Mouse (Mus musculus) lung, postnatal 0 days (tissue): ENCODE measurements around the gene Tyro3. TPM values are rescaled to one million over a fixed set of nuclear protein-coding genes. Genes with fewer than 3 reads are reported as not detected.

ENCODE experiments used
- ATAC-seq: fragments of 200-750 bp; cut with Nextera tagmentation; 2 replicates; pipeline ENCODE4 v1.8.0; 2017; ENCODE audit warnings: moderate library complexity
- DNase-seq: peaks from one replicate; pipeline ENCODE4 v3.0.0-alpha.2; 2016; ENCODE audit warnings: low spot score
- H3K27ac ChIP-seq: fragments of 300-500 bp; sonication (generic); 2 replicates; pipeline ENCODE4 v1.5.1; 2014; ENCODE audit warnings: antibody characterized with exemption, mild to moderate bottlenecking, low read length, mixed read lengths
- H3K27me3 ChIP-seq: fragments of 300-500 bp; sonication (generic); replicated peaks from 2 replicates; pipeline ENCODE4 v1.6.1; 2014; ENCODE audit warnings: low read length, mixed read lengths; ENCODE audit not compliant: insufficient read depth
- H3K36me3 ChIP-seq: fragments of 300-500 bp; sonication (generic); 2 replicates; pipeline ENCODE4 v1.6.1; 2014; ENCODE audit warnings: low read length, mixed read lengths; ENCODE audit not compliant: insufficient read depth
- H3K4me1 ChIP-seq: fragments of 300-500 bp; sonication (generic); 2 replicates; pipeline ENCODE4 v1.6.1; 2014; ENCODE audit warnings: antibody characterized with exemption, low read depth, low read length, mixed read lengths; ENCODE audit not compliant: insufficient read depth
- H3K4me2 ChIP-seq: fragments of 300-500 bp; sonication (generic); replicated peaks from 2 replicates; pipeline ENCODE4 v1.6.1; 2014; ENCODE audit warnings: low read depth, mild to moderate bottlenecking, low read length, moderate library complexity, mixed read lengths
- H3K4me3 ChIP-seq: fragments of 300-500 bp; sonication (generic); 2 replicates; pipeline ENCODE4 v1.5.1; 2014; ENCODE audit warnings: low read depth, low read length
- H3K9ac ChIP-seq: fragments of 300-500 bp; sonication (generic); replicated peaks from 2 replicates; pipeline ENCODE4 v1.6.1; 2014; ENCODE audit warnings: low read depth, mild to moderate bottlenecking
- H3K9me3 ChIP-seq: fragments of 300-500 bp; sonication (generic); 2 replicates; pipeline ENCODE4 v1.6.1; 2016; ENCODE audit warnings: low read length, mixed read lengths
- CTCF ChIP-seq: IDR thresholded peaks from 2 replicates; pipeline ENCODE4 v1.5.1; 2016; ENCODE audit warnings: antibody characterized with exemption, mild to moderate bottlenecking
- EP300 ChIP-seq: IDR thresholded peaks from 2 replicates; pipeline ENCODE4 v1.6.1; 2016; ENCODE audit warnings: antibody characterized with exemption, mild to moderate bottlenecking, control low read depth
- WGBS: fragments of 180-500 bp; shearing (Covaris S2); extraction: QIAGEN DNeasy Blood & Tissue Kit; methylation state at CpG from one replicate; pipeline ENCODE4 v1.1.7; 2014; 5-methylcytosine and 5-hydroxymethylcytosine counted together
- polyA plus RNA-seq: library from polyadenylated mRNA; unstranded; fragments of >200 nt; fragmentation: Nextera tagmentation; extraction: Ambion mirVana; gene quantifications from 2 replicates; pipeline ENCODE4 v1.2.1, GENCODE M21; 2015

The Tyro3 gene
- polyA plus RNA-seq, 1 experiment from 2014 or later, result 7.3 TPM

DNA sequence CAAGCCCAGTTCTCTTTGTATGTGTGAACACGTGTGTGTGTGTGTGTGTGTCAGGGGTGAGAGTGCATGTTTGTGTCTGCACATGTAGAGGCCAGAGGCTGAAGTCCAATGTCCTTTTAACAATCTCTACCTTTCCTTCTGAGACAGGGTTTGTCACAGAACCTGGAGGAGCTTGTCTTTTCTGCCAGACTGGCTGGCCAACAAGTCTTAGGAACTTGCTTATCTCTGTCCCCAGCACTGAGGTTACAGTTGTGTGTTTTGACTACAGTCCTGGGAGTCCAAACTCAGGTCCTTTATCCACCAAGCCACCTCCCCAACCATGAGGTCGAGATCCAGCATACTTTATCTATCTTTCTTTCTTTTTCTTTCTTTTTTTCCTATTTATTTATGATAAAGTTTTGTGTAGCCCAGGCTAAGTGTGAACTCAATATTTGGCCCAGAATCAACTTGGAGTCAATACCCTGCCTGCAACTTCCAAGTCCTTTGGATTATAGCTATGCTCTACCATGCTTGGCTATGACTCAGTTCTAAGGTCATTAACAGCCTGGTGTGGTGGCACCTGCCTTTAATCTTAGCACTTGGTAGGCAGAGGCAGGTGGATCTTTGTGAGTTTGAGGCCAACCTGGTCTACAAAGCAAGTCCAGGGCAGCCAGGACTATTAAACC lies 48.5 kb downstream of the Tyro3 start:
- ATAC-seq, result no peak
- Histone ChIP-seq H3K4me2 (no peak overlapping the region), H3K4me1 (no peaks in the 10 kb centered on the region), H3K27me3 (no peaks in the 10 kb centered on the region), H3K9me3 (no peaks in the 10 kb centered on the region), H3K36me3 (no peaks in the 10 kb centered on the region), H3K9ac (no peak overlapping the region), H3K27ac (no peak overlapping the region), H3K4me3 (no peak overlapping the region)
- WGBS, result 64% methylated on average over 2 of the region's 2 CpGs
- no peak for DNase-seq
- no peak for TF ChIP-seq EP300
- no peak for TF ChIP-seq CTCF

DNA sequence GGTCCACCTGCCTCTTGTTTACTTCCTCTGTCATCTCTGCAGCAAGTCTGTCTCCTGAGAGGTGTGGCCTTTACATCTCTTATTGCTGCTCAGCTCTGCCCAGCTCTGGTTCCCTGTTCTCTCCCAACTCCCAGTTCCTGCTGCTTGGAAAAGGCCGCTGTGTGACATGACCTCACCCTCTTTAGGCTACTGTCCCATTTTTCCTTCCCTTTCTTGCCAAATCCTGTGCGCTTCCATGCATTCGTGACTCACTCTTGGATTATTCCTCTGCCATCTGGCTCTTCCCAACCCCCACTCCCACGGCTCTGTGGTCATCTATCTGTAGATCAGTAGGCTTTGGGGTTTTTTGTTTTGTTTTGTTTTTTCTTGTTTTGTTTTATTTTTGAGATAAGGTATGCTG lies 49.4 kb downstream of the Tyro3 start:
- H3K27ac ChIP-seq, result no peak overlapping the region
- no peaks in the 10 kb centered on the region for H3K36me3 ChIP-seq
- H3K9ac ChIP-seq, result no peak overlapping the region
- H3K9me3 ChIP-seq, result no peaks in the 10 kb centered on the region
- no peaks in the 10 kb centered on the region for H3K27me3 ChIP-seq
- ATAC-seq (no peak), DNase-seq (peak; percentile 6)
- no peak for TF ChIP-seq EP300
- TF ChIP-seq CTCF, result no peak
- H3K4me3 ChIP-seq, result no peak overlapping the region
- no peak overlapping the region for H3K4me2 ChIP-seq
- H3K4me1 ChIP-seq, result no peaks in the 10 kb centered on the region
- 65% methylated on average over 4 of the region's 4 CpGs for WGBS

GRCm38 (mm10) chr2:119853811-119854210 lies 56.3 kb downstream of the Tyro3 start:
- Histone ChIP-seq H3K4me1 (no peaks in the 10 kb centered on the region), H3K9ac (no peak overlapping the region), H3K27ac (no peak overlapping the region), H3K4me2 (no peak overlapping the region), H3K9me3 (no peaks in the 10 kb centered on the region), H3K36me3 (no peaks in the 10 kb centered on the region), H3K27me3 (no peaks in the 10 kb centered on the region), H3K4me3 (no peak overlapping the region)
- DNase-seq, result no peak
- TF ChIP-seq CTCF (no peak), EP300 (no peak)
- 74% methylated on average over 4 of the region's 4 CpGs for WGBS
- ATAC-seq, result no peak

- DNase-seq (no peak), ATAC-seq (no peak)
- Histone ChIP-seq H3K4me2 (no peak overlapping the region), H3K27ac (no peak overlapping the region), H3K4me1 (no peaks in the 10 kb centered on the region), H3K27me3 (no peaks in the 10 kb centered on the region), H3K4me3 (no peak overlapping the region), H3K9ac (no peak overlapping the region), H3K9me3 (no peaks in the 10 kb centered on the region), H3K36me3 (no peaks in the 10 kb centered on the region)
- WGBS, result 66% methylated on average over 6 of the region's 6 CpGs
- TF ChIP-seq CTCF, result no peak
- TF ChIP-seq EP300, result no peak
Observed at GRCm38 (mm10) chr2:119855310-119855850, 57.8 kb downstream of the Tyro3 start.

- WGBS, result 75% methylated on average over 2 of the region's 2 CpGs
- no peak for ATAC-seq
Observed at GRCm38 (mm10) chr2:119857341-119857740, 59.8 kb downstream of the Tyro3 start.

DNA sequence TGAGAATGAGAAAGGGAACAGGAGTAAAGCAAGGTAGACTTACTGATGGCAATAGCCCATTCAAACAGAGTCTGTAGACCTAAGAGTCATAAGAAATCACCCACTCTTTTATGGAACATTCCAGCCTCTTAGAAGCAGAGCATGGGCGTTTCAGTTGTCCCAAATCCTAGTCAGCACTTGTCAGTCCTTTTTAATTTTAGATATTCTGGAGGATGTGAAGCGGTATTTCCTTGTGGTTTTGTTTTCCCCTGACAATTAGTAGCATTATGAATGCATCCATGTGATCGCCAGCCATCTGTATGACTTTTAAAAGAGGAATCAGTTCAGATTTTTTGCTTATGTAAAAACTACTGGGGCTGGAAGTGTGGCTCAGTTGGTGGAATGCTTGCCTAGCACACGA lies 67.0 kb downstream of the Tyro3 start:
- 71% methylated on average over 4 of the region's 4 CpGs for WGBS
- no peaks in the 10 kb centered on the region for H3K27me3 ChIP-seq
- ATAC-seq, result no peak

More at GRCm38 (mm10) chr2:119857341-119857740, 59.8 kb downstream of the Tyro3 start:
- Histone ChIP-seq H3K4me3 (no peak overlapping the region), H3K27ac (no peak overlapping the region), H3K27me3 (no peaks in the 10 kb centered on the region), H3K36me3 (no peaks in the 10 kb centered on the region), H3K4me2 (no peak overlapping the region), H3K4me1 (no peaks in the 10 kb centered on the region), H3K9ac (no peak overlapping the region), H3K9me3 (no peaks in the 10 kb centered on the region)
- no peak for DNase-seq
- TF ChIP-seq EP300 (no peak), CTCF (no peak)

More for the DNA sequence above, 67.0 kb downstream of the Tyro3 start:
- Histone ChIP-seq H3K4me1 (no peaks in the 10 kb centered on the region), H3K36me3 (no peaks in the 10 kb centered on the region), H3K9ac (no peak overlapping the region), H3K27ac (no peak overlapping the region), H3K4me2 (no peak overlapping the region), H3K4me3 (no peak overlapping the region), H3K9me3 (no peaks in the 10 kb centered on the region)
- TF ChIP-seq CTCF, result no peak
- no peak for TF ChIP-seq EP300
- no peak for DNase-seq

Other genes with a start within 250 kb of the Tyro3 start
- 3.9 and 5.7 TPM in 2 replicates for gene Nusap1, start 179.4 kb upstream of the Tyro3 start, polyA plus RNA-seq
- 2.8 and 3.0 TPM in 2 replicates for gene Oip5, start 179.3 kb upstream of the Tyro3 start, polyA plus RNA-seq
- gene Ndufaf1, start 134.9 kb upstream of the Tyro3 start, polyA plus RNA-seq, result 22.8 and 23.3 TPM in 2 replicates
- 39.2 and 40.0 TPM in 2 replicates for gene Rtf1, start 122.7 kb upstream of the Tyro3 start, polyA plus RNA-seq
- gene Itpka, start 55.4 kb upstream of the Tyro3 start, polyA plus RNA-seq, result 6.5 and 6.6 TPM in 2 replicates
- gene Ltk, start 37.3 kb upstream of the Tyro3 start, polyA plus RNA-seq, result 0.79 and 1.3 TPM in 2 replicates
- 10.0 and 11.0 TPM in 2 replicates for gene Rpap1, start 10.2 kb upstream of the Tyro3 start, polyA plus RNA-seq
- gene Mga, start 99.5 kb downstream of the Tyro3 start, polyA plus RNA-seq, result 14.2 and 19.1 TPM in 2 replicates
- gene Mapkbp1, start 175.0 kb downstream of the Tyro3 start, polyA plus RNA-seq, result 2.5 and 2.6 TPM in 2 replicates
- 18.1 and 22.6 TPM in 2 replicates for gene Jmjd7, start 229.8 kb downstream of the Tyro3 start, polyA plus RNA-seq
- 0.69 and 0.70 TPM in 2 replicates for gene Gm28042, start 229.8 kb downstream of the Tyro3 start, polyA plus RNA-seq
- gene Pla2g4b, start 235.7 kb downstream of the Tyro3 start, polyA plus RNA-seq, result 0.18 and 0.92 TPM in 2 replicates